Mouse (Mus musculus): Measurements from ENCODE around the gene E330014E10Rik. TPM values are rescaled to one million over a fixed set of nuclear protein-coding genes. Genes with fewer than 3 reads are reported as not detected.

Gene E330014E10Rik
- polyA plus RNA-seq (2017; shearing (Covaris generic)): not detected

DNA sequence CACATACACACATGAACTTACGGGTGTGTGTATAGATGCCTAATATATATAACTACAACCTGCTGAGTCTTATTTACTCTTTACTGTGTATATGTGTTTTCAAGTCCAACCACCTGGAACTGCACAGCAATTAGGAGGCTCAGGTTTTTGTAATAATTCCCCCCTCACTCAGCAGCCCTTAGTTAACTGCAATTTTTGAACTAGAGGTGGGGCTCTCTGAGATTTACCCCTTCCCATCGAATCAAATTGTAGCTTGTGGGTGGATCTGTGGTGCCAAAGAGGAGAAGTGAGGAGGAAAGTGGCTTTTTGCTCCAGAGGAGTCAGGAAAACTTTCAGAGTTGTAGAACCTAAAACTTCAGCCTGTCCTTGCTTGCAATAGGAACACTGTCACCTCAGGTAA, at the start of gene E330014E10Rik:
TSS of gene E330014E10Rik (plus strand) at position 301 of the 400 bp plus-strand sequence.

DNA sequence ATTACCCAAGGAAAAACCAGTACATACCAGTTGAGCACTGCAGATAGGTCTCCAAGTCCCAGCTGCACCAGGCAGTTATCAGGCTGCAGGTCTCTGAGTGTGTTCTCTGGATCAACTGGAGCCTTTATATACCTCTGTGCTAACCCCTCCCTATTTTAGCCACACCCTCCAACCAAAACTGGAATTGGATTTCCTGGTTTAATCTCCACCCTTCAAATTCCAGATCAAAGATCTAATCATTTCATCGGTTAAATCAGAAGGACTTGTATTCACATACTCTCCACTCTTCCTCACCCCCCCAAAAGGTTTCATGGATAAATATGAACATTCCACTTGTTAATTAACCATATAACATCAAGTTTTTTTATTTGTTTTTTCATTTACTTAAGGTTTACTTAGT, 39.7 kb upstream of the E330014E10Rik start, which contains the start of gene Gm7978:
TSS of gene Gm7978 (minus strand) at position 101 of the 400 bp plus-strand sequence.

DNA sequence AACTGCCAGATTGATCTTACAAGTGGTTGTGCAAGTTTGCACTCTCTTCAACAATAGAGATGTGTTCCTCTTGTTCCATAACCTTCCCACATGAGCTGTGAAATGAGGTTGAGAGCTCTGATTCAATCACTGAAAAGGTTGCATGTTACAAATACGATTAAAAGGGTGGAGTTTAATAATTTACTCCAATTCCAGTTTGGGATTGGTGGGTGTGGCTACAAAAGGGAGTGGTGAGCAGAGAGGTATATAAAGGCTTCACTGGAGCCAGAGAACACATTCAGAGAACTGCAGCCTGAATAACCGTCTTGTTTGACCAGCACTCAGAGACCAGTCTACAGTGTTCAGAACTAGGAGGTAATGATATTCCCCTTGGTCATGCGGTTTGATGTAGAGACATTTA, 34.1 kb upstream of the E330014E10Rik start, which contains the start of gene Gm7982:
TSS of gene Gm7982 (plus strand) at position 301 of the 400 bp plus-strand sequence.

Other genes starting within 250 kb of the E330014E10Rik start
- gene Gm7971, start 181.1 kb upstream of the E330014E10Rik start, polyA plus RNA-seq (2017; shearing (Covaris generic)): not detected
- not detected for gene Gm7978, start 39.8 kb upstream of the E330014E10Rik start, polyA plus RNA-seq (2017; shearing (Covaris generic))
- not detected for gene Gm7982, start 34.0 kb upstream of the E330014E10Rik start, polyA plus RNA-seq (2017; shearing (Covaris generic))
- 0.60 TPM for gene Cxcl13, start 181.0 kb downstream of the E330014E10Rik start, polyA plus RNA-seq (2017; shearing (Covaris generic))

Measured in inflammation-experienced regulatory T-cells, adult 16 weeks (primary cell).